Mouse (Mus musculus): Measurements from ENCODE around the gene Gm10337. TPM values are rescaled to one million over a fixed set of nuclear protein-coding genes. Genes with fewer than 3 reads are reported as not detected.

Gene Gm10337
- polyA plus RNA-seq, 1 experiment from 2014 or later = 4.2 TPM

DNA sequence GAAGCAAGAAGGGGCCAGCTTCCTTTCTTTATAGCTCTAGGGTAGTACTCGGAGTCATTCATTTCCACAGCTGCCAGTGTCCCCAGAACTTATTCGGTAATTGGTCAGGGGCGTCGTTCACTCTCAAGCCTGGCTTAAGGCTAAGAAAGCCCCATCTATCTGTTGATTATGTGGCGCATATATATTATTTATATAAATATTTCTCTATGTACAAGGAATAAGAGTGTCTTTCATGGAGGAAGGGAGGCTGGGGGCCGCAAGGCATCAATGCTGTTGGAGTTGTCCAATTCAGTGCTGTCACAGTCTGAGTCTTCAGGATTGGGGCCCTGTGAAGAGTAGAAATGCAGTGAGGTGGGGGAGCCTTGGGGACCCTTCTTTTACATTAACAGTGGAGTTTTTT lies 3.7 kb upstream of the Gm10337 start:
- no peaks in the 10 kb centered on the region for H3K9me3 ChIP-seq (ENCODE audit: control insufficient read depth, low read length)
- no peaks in the 10 kb centered on the region for H3K27me3 ChIP-seq (ENCODE audit: control insufficient read depth, insufficient read depth, low read length)
- WGBS = 92% methylated on average over 6 of the region's 6 CpGs
- H3K36me3 ChIP-seq (ENCODE audit: control insufficient read depth, insufficient read depth, low read length) = peaks cover 98% of the 10 kb centered on the region
- no peak overlapping the region for H3K4me3 ChIP-seq (ENCODE audit: control insufficient read depth in 1 of 2, insufficient read depth in 1 of 2, low read depth in 1 of 2, low read length in 2 of 2)
- no peak overlapping the region for H3K27ac ChIP-seq (replicated peaks in 1 of 2; ENCODE audit: control insufficient read depth in 1 of 2, insufficient read depth in 1 of 2, low read depth in 2 of 2, low read length in 2 of 2)
- H3K4me2 ChIP-seq (ENCODE audit: low read length) = no peak overlapping the region
- no peak overlapping the region for H3K9ac ChIP-seq (ENCODE audit: low read length)
- no peak for ATAC-seq (ENCODE audit: insufficient number of reproducible peaks, insufficient read depth, low FRiP score, low read depth)
- H3K4me1 ChIP-seq (ENCODE audit: control insufficient read depth in 2 of 2, insufficient read depth in 2 of 2, low read length in 2 of 2) = no peaks in the 10 kb centered on the region

DNA sequence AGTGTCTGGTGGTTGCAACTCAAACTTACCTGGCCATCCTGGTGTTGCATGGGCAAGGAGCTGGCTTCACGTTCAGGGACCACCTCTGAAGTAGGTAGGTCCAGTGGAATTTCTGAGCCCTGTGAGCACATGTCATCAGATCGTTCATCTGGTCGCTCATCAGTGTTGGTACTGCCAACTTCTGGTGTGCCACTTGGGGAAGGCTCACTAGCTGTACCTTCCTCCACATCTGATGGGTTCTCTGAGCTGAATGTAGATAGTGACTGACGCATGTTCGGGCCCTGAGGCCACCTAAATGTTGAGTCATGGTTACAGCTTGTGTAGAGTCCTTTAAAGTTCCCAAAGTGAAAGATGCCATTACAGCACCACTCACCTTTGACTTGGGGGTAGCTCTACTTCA lies 3.0 kb upstream of the Gm10337 start:
- peaks cover 95% of the 10 kb centered on the region for H3K36me3 ChIP-seq (ENCODE audit: control insufficient read depth, insufficient read depth, low read length)
- no peak overlapping the region for H3K27ac ChIP-seq (replicated peaks in 1 of 2; ENCODE audit: control insufficient read depth in 1 of 2, insufficient read depth in 1 of 2, low read depth in 2 of 2, low read length in 2 of 2)
- H3K9ac ChIP-seq (ENCODE audit: low read length) = no peak overlapping the region
- ATAC-seq (ENCODE audit: insufficient number of reproducible peaks, insufficient read depth, low FRiP score, low read depth) = no peak
- peaks cover 3 to 4% of the 10 kb centered on the region in 2 experiments; a peak in 2 of 4 replicates for H3K4me1 ChIP-seq (ENCODE audit: control insufficient read depth in 2 of 2, insufficient read depth in 2 of 2, low read length in 2 of 2)
- H3K27me3 ChIP-seq (ENCODE audit: control insufficient read depth, insufficient read depth, low read length) = no peaks in the 10 kb centered on the region
- H3K4me3 ChIP-seq (ENCODE audit: control insufficient read depth in 1 of 2, insufficient read depth in 1 of 2, low read depth in 1 of 2, low read length in 2 of 2) = no peak overlapping the region
- no peak overlapping the region for H3K4me2 ChIP-seq (ENCODE audit: low read length)
- WGBS = 83% methylated on average over 5 of the region's 5 CpGs
- H3K9me3 ChIP-seq (ENCODE audit: control insufficient read depth, low read length) = no peaks in the 10 kb centered on the region

DNA sequence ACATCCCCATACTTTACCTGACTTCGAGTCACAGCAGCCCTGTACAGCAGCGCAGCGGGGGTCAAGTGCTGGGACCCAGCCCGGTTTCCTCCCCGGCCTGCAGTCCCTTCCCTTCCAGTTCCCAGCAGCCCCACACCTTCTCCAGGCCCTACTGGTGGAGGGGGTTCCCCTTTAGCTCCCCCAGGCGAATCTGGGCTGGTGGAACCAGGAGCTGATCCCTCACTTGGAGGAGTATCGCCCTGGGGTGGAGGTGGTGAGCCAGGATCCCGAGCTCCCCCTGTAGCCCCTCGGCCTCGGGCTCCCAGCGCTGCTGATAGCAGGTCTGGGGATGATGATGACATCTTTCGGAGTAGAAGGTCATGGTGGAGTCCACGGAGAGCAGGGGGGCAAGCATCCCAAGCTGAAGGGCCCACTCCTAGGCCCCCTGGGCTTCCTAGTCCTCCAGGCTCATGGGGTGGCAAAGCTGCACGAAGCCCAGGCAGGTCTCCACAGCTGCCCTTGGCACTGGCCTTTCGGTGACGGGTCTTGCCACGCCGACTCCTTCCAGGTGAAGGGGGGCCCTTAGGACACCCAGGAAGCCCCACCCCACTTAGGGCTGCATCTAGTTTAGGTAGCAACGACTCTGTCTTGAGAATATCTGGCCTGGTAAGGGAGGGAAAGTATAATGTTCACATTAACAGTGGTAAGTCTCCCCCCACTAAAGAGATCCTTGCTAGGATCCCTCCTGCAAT lies 2.3 kb upstream of the Gm10337 start:
- H3K4me1 ChIP-seq (ENCODE audit: control insufficient read depth in 2 of 2, insufficient read depth in 2 of 2, low read length in 2 of 2) = peaks cover 6 to 7% of the 10 kb centered on the region in 2 experiments; a peak in 2 of 4 replicates
- no peak overlapping the region for H3K27ac ChIP-seq (replicated peaks in 1 of 2; ENCODE audit: control insufficient read depth in 1 of 2, insufficient read depth in 1 of 2, low read depth in 2 of 2, low read length in 2 of 2)
- no peaks in the 10 kb centered on the region for H3K27me3 ChIP-seq (ENCODE audit: control insufficient read depth, insufficient read depth, low read length)
- H3K9me3 ChIP-seq (ENCODE audit: control insufficient read depth, low read length) = no peaks in the 10 kb centered on the region
- H3K4me2 ChIP-seq (ENCODE audit: low read length) = no peak overlapping the region
- H3K36me3 ChIP-seq (ENCODE audit: control insufficient read depth, insufficient read depth, low read length) = peaks cover 87% of the 10 kb centered on the region
- WGBS = 88% methylated on average over 19 of the region's 19 CpGs
- H3K9ac ChIP-seq (ENCODE audit: low read length) = no peak overlapping the region
- no peak overlapping the region for H3K4me3 ChIP-seq (ENCODE audit: control insufficient read depth in 1 of 2, insufficient read depth in 1 of 2, low read depth in 1 of 2, low read length in 2 of 2)
- no peak for ATAC-seq (ENCODE audit: insufficient number of reproducible peaks, insufficient read depth, low FRiP score, low read depth)

DNA sequence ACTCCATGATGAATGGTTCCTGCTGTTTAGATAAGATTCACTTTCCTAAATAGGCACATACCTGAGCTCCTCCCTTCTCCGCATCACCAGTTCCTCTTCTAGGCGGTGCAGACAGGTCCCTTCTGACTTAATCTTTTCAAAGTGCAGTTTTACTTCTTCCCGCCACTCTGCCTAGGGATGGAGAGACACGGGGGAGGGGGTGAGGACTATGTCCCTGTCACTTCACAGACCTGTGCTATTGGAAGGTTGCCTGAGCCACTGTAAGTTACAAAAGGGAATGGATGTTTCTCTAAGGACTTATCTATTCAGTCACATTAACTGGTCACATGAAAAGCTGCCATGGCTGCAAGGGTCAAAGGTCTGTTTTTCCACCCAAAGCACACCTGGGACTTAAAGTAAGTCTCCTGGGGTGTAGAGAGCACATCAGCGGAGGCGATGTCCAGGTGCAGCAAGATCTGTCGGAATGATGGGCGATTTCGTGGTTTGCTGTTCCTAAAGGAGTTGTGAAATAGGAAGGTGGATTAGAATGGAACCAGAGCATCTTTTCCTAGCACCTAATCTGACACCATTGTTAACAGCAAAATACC lies 1.2 kb upstream of the Gm10337 start:
- H3K9ac ChIP-seq (ENCODE audit: low read length) = no peak overlapping the region
- WGBS = 74% methylated on average over 9 of the region's 9 CpGs

DNA sequence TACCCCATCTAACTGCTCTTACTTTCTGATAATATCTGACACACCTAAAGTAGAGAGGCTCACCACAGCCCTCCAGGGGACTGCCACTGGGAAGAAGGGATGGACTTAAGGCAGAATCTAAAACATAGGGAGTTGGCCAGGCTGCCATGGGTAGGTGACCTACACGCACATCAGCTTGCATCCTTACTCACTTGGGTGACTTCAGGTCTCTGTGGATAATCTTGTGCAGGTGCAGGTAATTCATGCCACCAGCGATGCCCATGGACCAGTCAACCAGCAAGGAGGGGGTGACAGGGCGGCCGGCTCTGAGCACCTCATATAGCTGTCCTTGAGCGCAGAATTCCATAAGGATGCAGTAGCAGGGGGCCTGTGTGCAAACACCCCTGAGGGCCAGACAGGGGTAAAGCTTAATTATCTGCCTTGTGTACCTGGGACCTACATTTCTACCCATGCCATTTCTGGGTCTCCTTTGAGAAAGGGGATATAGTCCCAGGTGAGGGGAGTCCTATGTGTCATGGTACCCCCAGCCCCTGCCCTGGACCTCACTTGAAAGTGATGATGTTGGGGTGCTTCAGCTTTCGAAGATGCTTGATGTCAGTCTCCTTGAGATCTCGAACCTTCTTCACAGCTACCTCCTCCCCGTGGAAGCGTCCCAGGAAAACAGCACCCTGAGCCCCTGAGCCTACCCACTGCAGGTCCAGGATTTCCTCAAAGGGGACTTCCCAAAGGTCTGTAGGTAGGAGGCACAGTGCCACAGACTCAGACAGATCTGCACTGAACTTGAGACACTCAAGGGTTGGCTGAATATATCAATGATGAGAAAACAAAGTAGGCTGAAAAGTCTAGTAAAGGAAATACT lies 631 bp downstream of the Gm10337 start:
- WGBS = 88% methylated on average over 9 of the region's 9 CpGs
- Histone ChIP-seq H3K27me3 (ENCODE audit: control insufficient read depth, insufficient read depth, low read length) (no peaks in the 10 kb centered on the region), H3K4me3 (ENCODE audit: control insufficient read depth in 1 of 2, insufficient read depth in 1 of 2, low read depth in 1 of 2, low read length in 2 of 2) (no peak overlapping the region), H3K9me3 (ENCODE audit: control insufficient read depth, low read length) (no peaks in the 10 kb centered on the region), H3K27ac (replicated peaks in 1 of 2; ENCODE audit: control insufficient read depth in 1 of 2, insufficient read depth in 1 of 2, low read depth in 2 of 2, low read length in 2 of 2) (no peak overlapping the region), H3K9ac (ENCODE audit: low read length) (no peak overlapping the region), H3K36me3 (ENCODE audit: control insufficient read depth, insufficient read depth, low read length) (peaks cover 64% of the 10 kb centered on the region), H3K4me1 (ENCODE audit: control insufficient read depth in 2 of 2, insufficient read depth in 2 of 2, low read length in 2 of 2) (peaks cover 6 to 8% of the 10 kb centered on the region in 2 experiments; a peak in 2 of 4 replicates), H3K4me2 (ENCODE audit: low read length) (no peak overlapping the region)
- ATAC-seq (ENCODE audit: insufficient number of reproducible peaks, insufficient read depth, low FRiP score, low read depth) = no peak

More for the DNA sequence above, 1.2 kb upstream of the Gm10337 start:
- peaks cover 6 to 7% of the 10 kb centered on the region in 2 experiments; a peak in 2 of 4 replicates for H3K4me1 ChIP-seq (ENCODE audit: control insufficient read depth in 2 of 2, insufficient read depth in 2 of 2, low read length in 2 of 2)
- no peak for ATAC-seq (ENCODE audit: insufficient number of reproducible peaks, insufficient read depth, low FRiP score, low read depth)
- no peak overlapping the region for H3K4me2 ChIP-seq (ENCODE audit: low read length)
- no peak overlapping the region for H3K27ac ChIP-seq (replicated peaks in 1 of 2; ENCODE audit: control insufficient read depth in 1 of 2, insufficient read depth in 1 of 2, low read depth in 2 of 2, low read length in 2 of 2)
- H3K4me3 ChIP-seq (ENCODE audit: control insufficient read depth in 1 of 2, insufficient read depth in 1 of 2, low read depth in 1 of 2, low read length in 2 of 2) = no peak overlapping the region
- no peaks in the 10 kb centered on the region for H3K27me3 ChIP-seq (ENCODE audit: control insufficient read depth, insufficient read depth, low read length)
- H3K9me3 ChIP-seq (ENCODE audit: control insufficient read depth, low read length) = no peaks in the 10 kb centered on the region
- H3K36me3 ChIP-seq (ENCODE audit: control insufficient read depth, insufficient read depth, low read length) = peaks cover 78% of the 10 kb centered on the region

DNA sequence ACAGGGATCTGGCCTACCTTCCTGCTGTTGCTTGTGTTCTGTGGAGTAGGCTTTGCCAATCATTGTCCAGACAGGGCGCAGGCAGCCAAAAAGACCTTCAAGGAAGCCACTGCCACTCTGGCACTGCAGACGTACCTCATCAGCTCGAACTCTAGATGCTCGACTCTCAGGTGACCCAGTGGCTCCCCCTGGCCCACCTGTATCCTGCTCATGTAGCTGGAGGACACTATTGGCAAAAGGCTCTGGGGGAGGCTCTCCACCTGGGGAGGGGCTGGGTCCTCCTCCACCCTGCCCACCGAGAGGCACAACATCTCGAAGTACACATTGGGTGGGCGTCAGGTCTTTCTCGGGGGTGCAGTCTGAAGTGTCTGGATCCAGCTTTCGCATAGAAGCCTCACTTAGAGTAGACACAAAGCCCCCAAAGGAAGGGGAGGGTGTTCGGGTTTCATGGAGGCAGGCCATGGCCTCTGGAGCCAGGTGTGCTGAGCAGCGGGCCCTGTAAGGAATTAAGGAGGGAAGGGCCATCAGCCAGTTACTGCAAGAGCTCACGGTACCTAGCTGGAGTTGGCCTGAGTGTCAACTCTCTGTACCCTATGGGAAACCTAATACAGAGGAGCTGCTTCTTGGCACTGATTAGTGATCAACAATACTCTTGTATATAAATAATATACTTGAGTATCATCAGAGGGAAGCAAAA lies 1.7 kb downstream of the Gm10337 start:
- no peak for ATAC-seq (ENCODE audit: insufficient number of reproducible peaks, insufficient read depth, low FRiP score, low read depth)
- H3K36me3 ChIP-seq (ENCODE audit: control insufficient read depth, insufficient read depth, low read length) = peaks cover 53% of the 10 kb centered on the region
- no peak overlapping the region for H3K4me2 ChIP-seq (ENCODE audit: low read length)
- H3K27ac ChIP-seq (replicated peaks in 1 of 2; ENCODE audit: control insufficient read depth in 1 of 2, insufficient read depth in 1 of 2, low read depth in 2 of 2, low read length in 2 of 2) = 0 out of 4 replicates have a peak overlapping the region, but pooled peaks of 1 of the 2 experiments have one; percentile 28
- no peak overlapping the region for H3K4me3 ChIP-seq (ENCODE audit: control insufficient read depth in 1 of 2, insufficient read depth in 1 of 2, low read depth in 1 of 2, low read length in 2 of 2)
- WGBS = 69% methylated on average over 12 of the region's 12 CpGs
- no peaks in the 10 kb centered on the region for H3K9me3 ChIP-seq (ENCODE audit: control insufficient read depth, low read length)
- H3K9ac ChIP-seq (ENCODE audit: low read length) = no peak overlapping the region
- no peaks in the 10 kb centered on the region for H3K27me3 ChIP-seq (ENCODE audit: control insufficient read depth, insufficient read depth, low read length)
- peaks cover 9 to 12% of the 10 kb centered on the region in 2 experiments; a peak in 3 of 4 replicates for H3K4me1 ChIP-seq (ENCODE audit: control insufficient read depth in 2 of 2, insufficient read depth in 2 of 2, low read length in 2 of 2)
